Mouse (Mus musculus): Measurements from ENCODE around the gene Cdk15.

Gene Cdk15

GRCm38 (mm10) chr1:59256751-59257231 is at the start of gene Cdk15:
Gene Cdk15 (plus strand): TSS chr1:59256906.
- DNase-seq (ENCODE audit: low spot score in 2 of 2) = peak; percentile 25 to 56

- no peak for DNase-seq (ENCODE audit: low spot score in 2 of 2)
Observed at GRCm38 (mm10) chr1:59208331-59208730, 48.4 kb upstream of the Cdk15 start.

- no peak for DNase-seq (ENCODE audit: low spot score in 2 of 2)
Observed at GRCm38 (mm10) chr1:59211651-59212050, 45.1 kb upstream of the Cdk15 start.

GRCm38 (mm10) chr1:59212076-59212779 is 44.5 kb upstream of the Cdk15 start:
- DNase-seq (ENCODE audit: low spot score in 2 of 2) = no peak

GRCm38 (mm10) chr1:59212951-59213350 is 43.8 kb upstream of the Cdk15 start:
- DNase-seq (ENCODE audit: low spot score in 2 of 2) = no peak

- DNase-seq (ENCODE audit: low spot score in 2 of 2) = no peak
Observed at GRCm38 (mm10) chr1:59215446-59215845, 41.3 kb upstream of the Cdk15 start.

GRCm38 (mm10) chr1:59220371-59220770 is 36.3 kb upstream of the Cdk15 start:
- DNase-seq (ENCODE audit: low spot score in 2 of 2) = no peak

GRCm38 (mm10) chr1:59221591-59221990 is 35.1 kb upstream of the Cdk15 start:
- no peak for DNase-seq (ENCODE audit: low spot score in 2 of 2)

GRCm38 (mm10) chr1:59222101-59222825 is 34.4 kb upstream of the Cdk15 start:
- no peak for DNase-seq (ENCODE audit: low spot score in 2 of 2)

- DNase-seq (ENCODE audit: low spot score in 2 of 2) = no peak
Observed at GRCm38 (mm10) chr1:59228552-59228951, 28.2 kb upstream of the Cdk15 start.

GRCm38 (mm10) chr1:59229187-59229586 is 27.5 kb upstream of the Cdk15 start:
- no peak for DNase-seq (ENCODE audit: low spot score in 2 of 2)

GRCm38 (mm10) chr1:59236856-59237441 is 19.8 kb upstream of the Cdk15 start, which contains the start of gene Als2:
Gene Als2 (minus strand): TSS chr1:59237231.
- DNase-seq (ENCODE audit: low spot score in 2 of 2) = peak; percentile 97 to 99

- peak; percentile 34 to 63 for DNase-seq (ENCODE audit: low spot score in 2 of 2)
Observed at GRCm38 (mm10) chr1:59237614-59238211, 19.0 kb upstream of the Cdk15 start.

- no peak for DNase-seq (ENCODE audit: low spot score in 2 of 2)
Observed at GRCm38 (mm10) chr1:59243770-59244169, 12.9 kb upstream of the Cdk15 start.

GRCm38 (mm10) chr1:59247602-59248001 is 9.1 kb upstream of the Cdk15 start:
- DNase-seq (ENCODE audit: low spot score in 2 of 2) = peak; percentile 35 to 69

- DNase-seq (ENCODE audit: low spot score in 2 of 2) = no peak
Observed at GRCm38 (mm10) chr1:59252762-59253161, 3.9 kb upstream of the Cdk15 start.

- no peak for DNase-seq (ENCODE audit: low spot score in 2 of 2)
Observed at GRCm38 (mm10) chr1:59253301-59253909, 3.3 kb upstream of the Cdk15 start.

GRCm38 (mm10) chr1:59257736-59258135 is 1.0 kb downstream of the Cdk15 start:
- no peak for DNase-seq (ENCODE audit: low spot score in 2 of 2)

GRCm38 (mm10) chr1:59268931-59269330 is 12.2 kb downstream of the Cdk15 start:
- no peak for DNase-seq (ENCODE audit: low spot score in 2 of 2)

- DNase-seq (ENCODE audit: low spot score in 2 of 2) = no peak
Observed at GRCm38 (mm10) chr1:59269466-59269865, 12.8 kb downstream of the Cdk15 start.

GRCm38 (mm10) chr1:59269951-59270689 is 13.4 kb downstream of the Cdk15 start:
- no peak for DNase-seq (ENCODE audit: low spot score in 2 of 2)
